Comparison of ENCODE assay signal across 9 mouse cellular contexts in genomic region chr15:96520412-96521124, GRCm38 (mm10). TPM values are rescaled to one million over a fixed set of nuclear protein-coding genes. Genes with fewer than 3 reads are reported as not detected.
DNase-seq lines count a peak whose midpoint lies in the region; ATAC-seq and TF ChIP-seq lines count a peak whose summit lies in the region.
"Had no signal": no experiment of that assay in that cellular context is flagged by ENCODE, and none has a peak within 500 bp of the region (broad histone marks: within the 10 kb centered on the region; RNA-seq: fewer than 3 reads in every experiment).

No protein-coding gene starts in this region.

- no peak overlapping the region for H3K4me2 ChIP-seq in liver, postnatal 0 days (ENCODE audit: low read depth, low read length)
- no peak overlapping the region for H3K4me2 ChIP-seq in stomach, postnatal 0 days (replicated peaks; ENCODE audit: low read depth)
- no peak overlapping the region for H3K4me2 ChIP-seq in forebrain, embryonic 13.5 days
- H3K4me2 ChIP-seq: neural tube, embryonic 13.5 days had no signal

- H3K27ac ChIP-seq in liver, postnatal 0 days (ENCODE audit: low read depth) = no peak overlapping the region
- H3K27ac ChIP-seq in stomach, postnatal 0 days (replicated peaks) = no peak overlapping the region
- H3K27ac ChIP-seq in forebrain, embryonic 13.5 days = no peak overlapping the region
- H3K27ac ChIP-seq: neural tube, embryonic 13.5 days had no signal

- DNase-seq in gastrocnemius, postnatal 14 days = peak; percentile 10
- DNase-seq in gastrocnemius, postnatal 36 days = no peak
- DNase-seq in ovary, postnatal 14 days (ENCODE audit: low spot score) = peak; percentile 20
- DNase-seq in ovary, adult 18-20 months (ENCODE audit: low spot score) = no peak
- peak; percentile 40 for DNase-seq in adrenal gland, postnatal 25 days
- peak; percentile 65 for DNase-seq in liver, postnatal 0 days
- peak; percentile 62 for DNase-seq in stomach, postnatal 0 days (ENCODE audit: low spot score)

- TF ChIP-seq CTCF in liver, postnatal 0 days (IDR thresholded peaks at IDR 0.05; ENCODE audit: low read depth) = peak; percentile 79
- peak; percentile 79 for TF ChIP-seq CTCF in stomach, postnatal 0 days (IDR thresholded peaks at IDR 0.05; ENCODE audit: low read depth)

- H3K4me3 ChIP-seq in liver, postnatal 0 days (ENCODE audit: low read depth, low read length) = no peak overlapping the region
- H3K4me3 ChIP-seq in stomach, postnatal 0 days (ENCODE audit: low read depth, low read length) = no peak overlapping the region
- no peak overlapping the region for H3K4me3 ChIP-seq in forebrain, embryonic 13.5 days
- H3K4me3 ChIP-seq: neural tube, embryonic 13.5 days had no signal

- no peaks in the 10 kb centered on the region for H3K27me3 ChIP-seq in liver, postnatal 0 days (ENCODE audit: insufficient read depth, low read length)
- no peaks in the 10 kb centered on the region for H3K27me3 ChIP-seq in stomach, postnatal 0 days (ENCODE audit: control insufficient read depth, insufficient read depth, low read length)
- H3K27me3 ChIP-seq in forebrain, embryonic 13.5 days = no peaks in the 10 kb centered on the region
- H3K27me3 ChIP-seq: neural tube, embryonic 13.5 days had no signal

- ATAC-seq in liver, postnatal 0 days = no peak
- no peak for ATAC-seq in stomach, postnatal 0 days (ENCODE audit: low FRiP score, low TSS enrichment)
- no peak for ATAC-seq in forebrain, embryonic 13.5 days

- intact Hi-C loops in gastrocnemius, postnatal 14 days (cut with DNase I; ENCODE audit: low total_unique reads) = no loop called here
- intact Hi-C loops in gastrocnemius, postnatal 36 days (cut with DNase I) = no loop called here

- 65% methylated on average over 18 of the region's 18 CpGs for WGBS in liver, postnatal 0 days (ENCODE audit: insufficient replicate concordance)
- WGBS in stomach, postnatal 0 days = 72% methylated on average over 18 of the region's 18 CpGs
- WGBS in forebrain, embryonic 13.5 days = 81% methylated on average over 18 of the region's 18 CpGs

- no peak overlapping the region for H3K9ac ChIP-seq in liver, postnatal 0 days (replicated peaks)
- no peak overlapping the region for H3K9ac ChIP-seq in stomach, postnatal 0 days (ENCODE audit: low read length)
- H3K9ac ChIP-seq in forebrain, embryonic 13.5 days = no peak overlapping the region
- H3K9ac ChIP-seq: neural tube, embryonic 13.5 days had no signal

- no peaks in the 10 kb centered on the region for H3K36me3 ChIP-seq in liver, postnatal 0 days (replicated peaks; ENCODE audit: insufficient read depth, low read length)
- H3K36me3 ChIP-seq in stomach, postnatal 0 days (ENCODE audit: control insufficient read depth, insufficient read depth, low read length) = no peaks in the 10 kb centered on the region
- H3K36me3 ChIP-seq in forebrain, embryonic 13.5 days (ENCODE audit: poor library complexity, severe bottlenecking) = no peaks in the 10 kb centered on the region
- H3K36me3 ChIP-seq: neural tube, embryonic 13.5 days had no signal

- TF ChIP-seq EP300 in liver, postnatal 0 days (IDR thresholded peaks at IDR 0.05; ENCODE audit: low read depth) = no peak
- TF ChIP-seq EP300 in stomach, postnatal 0 days (optimal IDR thresholded peaks at IDR 0.05) = no peak

- no peaks in the 10 kb centered on the region for H3K9me3 ChIP-seq in liver, postnatal 0 days (ENCODE audit: low read length)
- no peaks in the 10 kb centered on the region for H3K9me3 ChIP-seq in stomach, postnatal 0 days (ENCODE audit: control insufficient read depth, low read length)
- H3K9me3 ChIP-seq in forebrain, embryonic 13.5 days (replicated peaks) = no peaks in the 10 kb centered on the region
- H3K9me3 ChIP-seq: neural tube, embryonic 13.5 days had no signal

- H3K4me1 ChIP-seq in liver, postnatal 0 days (ENCODE audit: insufficient read depth) = peaks cover 6% of the 10 kb centered on the region; the same call in 1 of the 2 replicates
- H3K4me1 ChIP-seq in stomach, postnatal 0 days (replicated peaks; ENCODE audit: control insufficient read depth, insufficient read depth) = no peaks in the 10 kb centered on the region
- no peaks in the 10 kb centered on the region for H3K4me1 ChIP-seq in forebrain, embryonic 13.5 days

RNA-seq across cellular contexts. Expression of gene Scaf11, which starts 59.9 kb away (rescaled TPM):
- 10 to 100 TPM; 32.5 to 34.2 TPM for total RNA-seq in gastrocnemius, postnatal 14 days (2021)
- 10 to 100 TPM; 29.2 to 35.8 TPM for total RNA-seq in gastrocnemius, postnatal 36 days (2021)
- 83.2 and 90.0 TPM in 2 replicates for total RNA-seq in adrenal gland, postnatal 25 days (2021)
- 32.5 and 35.6 TPM in 2 replicates for polyA plus RNA-seq in liver, postnatal 0 days (2015; fragmentation: Nextera tagmentation; extraction: Ambion mirVana)
- polyA plus RNA-seq in stomach, postnatal 0 days (2015; fragmentation: Nextera tagmentation; extraction: Ambion mirVana) = 44.1 and 47.4 TPM in 2 replicates
- 70.1 and 80.3 TPM in 2 replicates for polyA plus RNA-seq in forebrain, embryonic 13.5 days (2015; fragmentation: Nextera tagmentation; extraction: Ambion mirVana)

Comparison
In these comparisons a context has a peak if more than half of its experiments do, and no peak if none do; other contexts are left out.
1. DNase-seq: peak in gastrocnemius, postnatal 14 days (single experiment), ovary, postnatal 14 days (single experiment), adrenal gland, postnatal 25 days (single experiment), liver, postnatal 0 days (single experiment) and stomach, postnatal 0 days (single experiment); none in gastrocnemius, postnatal 36 days (0 of 2) and ovary, adult 18-20 months (single experiment).